Mouse (Mus musculus) adrenal gland, adult 10 weeks (tissue): ENCODE data around the gene Ift81. TPM values are rescaled to one million over a fixed set of nuclear protein-coding genes. Genes with fewer than 3 reads are reported as not detected.

ENCODE experiments used
- polyA plus RNA-seq: library from polyadenylated mRNA; stranded (reverse); fragments of 350-450 nt; fragmentation: Illumina TruSeq; extraction: RNeasy Lipid Tissue Mini Kit (QIAGEN cat#74804); gene quantifications from one replicate; pipeline ENCODE4 v1.2.3, GENCODE M21; 2014; ENCODE audit warnings: low read depth, low replicate concordance

Gene Ift81
- polyA plus RNA-seq: 42.6 TPM

GRCm38 (mm10) chr5:122613908-122614732 lies at the start of gene Ift81:
TSS of gene Ift81 (minus strand) at chr5:122614518.

GRCm38 (mm10) chr5:122643701-122644100 lies 29.4 kb upstream of the Ift81 start, which contains the start of gene P2rx7:
TSS of gene P2rx7 (plus strand) at chr5:122643911.

GRCm38 (mm10) chr5:122502077-122502941 lies 112.0 kb downstream of the Ift81 start, which contains the start of gene Atp2a2:
TSS of gene Atp2a2 (minus strand) at chr5:122502225.

Other genes with a start within 250 kb of the Ift81 start
- gene Gpn3, start 242.6 kb downstream of the Ift81 start, polyA plus RNA-seq: 30.3 TPM
- 16.1 TPM for gene Fam216a, start 242.2 kb downstream of the Ift81 start, polyA plus RNA-seq
- gene Arpc3, start 222.6 kb downstream of the Ift81 start, polyA plus RNA-seq: 184 TPM
- 9.9 TPM for gene Anapc7, start 192.8 kb downstream of the Ift81 start, polyA plus RNA-seq
- gene Atp2a2, start 112.3 kb downstream of the Ift81 start, polyA plus RNA-seq: 210 TPM
- 1.7 TPM for gene P2rx7, start 29.4 kb upstream of the Ift81 start, polyA plus RNA-seq
- 9.4 TPM for gene P2rx4, start 93.0 kb upstream of the Ift81 start, polyA plus RNA-seq
- gene Camkk2, start 164.9 kb upstream of the Ift81 start, polyA plus RNA-seq: 9.6 TPM
- gene Anapc5, start 206.8 kb upstream of the Ift81 start, polyA plus RNA-seq: 205 TPM
- 13.9 TPM for gene Rnf34, start 235.5 kb upstream of the Ift81 start, polyA plus RNA-seq